Mouse (Mus musculus) CD8-positive naive resting alpha-beta T cell, adult 57 days (primary cell): ENCODE measurements around the gene Stk19. TPM values are rescaled to one million over a fixed set of nuclear protein-coding genes. Genes with fewer than 3 reads are reported as not detected.

ENCODE experiments used
- total RNA-seq: library from RNA; stranded (reverse); gene quantifications from one replicate; pipeline ENCODE4 v1.2.4, GENCODE M21; 2023

Gene Stk19
- total RNA-seq = 62.5 TPM

DNA sequence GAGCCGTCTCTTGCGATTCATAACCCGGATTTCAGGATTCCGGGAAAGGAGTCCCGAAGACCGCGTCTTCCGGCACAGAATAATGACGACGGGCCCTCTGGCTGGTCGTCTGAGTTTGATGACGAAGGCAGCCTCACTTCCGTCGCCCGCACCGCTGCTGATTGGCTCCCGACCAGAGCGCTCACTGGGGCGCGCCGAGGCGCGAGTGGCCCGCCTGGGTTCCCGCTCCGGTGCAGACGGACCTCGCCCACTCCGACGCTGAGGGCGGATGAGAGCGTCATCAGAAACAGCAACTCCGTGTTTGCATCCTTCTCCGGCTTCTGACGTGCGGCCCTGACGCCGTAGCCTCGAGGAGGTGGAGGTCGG is at the start of gene Stk19, which contains the start of gene Dxo:
Gene Stk19, minus strand, starts transcription at position 90 of the 366 bp plus-strand sequence.
Gene Dxo, plus strand, starts transcription at position 164 of the 366 bp plus-strand sequence.

DNA sequence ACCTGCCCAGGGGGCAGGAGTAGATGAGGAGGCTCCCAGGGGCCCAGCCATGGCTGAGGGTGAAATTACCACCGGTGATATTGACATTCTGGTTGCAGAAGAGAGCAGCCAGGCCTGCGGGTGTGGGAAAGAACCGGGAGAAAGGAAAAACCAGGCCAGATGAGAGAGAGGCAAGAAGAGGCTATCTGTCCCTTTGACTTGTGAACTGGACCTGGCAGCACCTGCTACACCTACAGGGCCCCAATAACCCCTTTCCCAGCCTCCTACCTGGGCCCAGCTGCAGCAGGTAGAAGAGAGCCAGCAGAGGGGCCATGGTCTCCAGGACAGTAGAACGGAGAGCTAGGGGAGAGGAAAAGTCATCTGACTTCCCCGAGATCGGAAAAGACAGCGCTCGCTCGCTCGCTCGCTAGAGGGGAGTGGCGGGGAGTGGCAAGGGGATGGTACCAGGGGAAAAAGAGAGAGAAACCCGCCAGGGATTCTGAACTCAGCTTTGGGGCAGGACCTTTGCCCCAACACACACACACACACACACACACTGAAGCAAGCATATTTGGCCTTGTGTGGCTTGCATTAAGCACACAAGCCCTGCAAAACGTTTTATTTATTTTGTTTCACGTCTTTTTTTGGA is 45.1 kb upstream of the Stk19 start, which contains the start of gene Gm20547:
Gene Gm20547, minus strand, starts transcription at position 360 of the 628 bp plus-strand sequence.

DNA sequence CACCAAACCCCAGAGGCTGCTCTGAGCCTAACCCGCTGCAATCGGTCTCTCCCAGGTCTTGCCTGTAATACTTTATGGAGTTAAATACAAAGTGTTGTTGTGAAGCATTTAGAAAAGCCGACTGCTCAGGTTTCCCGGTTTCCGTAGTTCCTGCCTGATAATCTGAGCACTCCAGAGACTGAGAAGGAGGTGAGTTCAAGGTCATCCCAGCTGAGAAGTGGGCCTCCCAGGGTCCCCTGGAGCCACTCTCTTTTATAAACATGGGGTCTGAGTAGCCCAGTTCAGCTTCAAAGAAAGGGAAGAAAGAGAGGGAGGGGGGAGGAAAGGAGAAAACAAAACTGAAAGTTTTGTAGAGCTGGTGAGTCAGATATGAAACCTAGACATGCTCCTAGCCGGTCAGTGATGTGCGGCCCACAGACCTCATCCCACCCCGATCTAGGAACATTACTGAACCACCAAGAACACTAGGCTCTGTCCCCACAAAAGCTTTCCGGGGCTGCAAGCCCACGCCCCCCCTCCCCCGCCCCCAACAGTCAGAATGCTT is 42.7 kb upstream of the Stk19 start, which contains the start of gene Zbtb12:
Gene Zbtb12, plus strand, starts transcription at position 148 of the 544 bp plus-strand sequence.

DNA sequence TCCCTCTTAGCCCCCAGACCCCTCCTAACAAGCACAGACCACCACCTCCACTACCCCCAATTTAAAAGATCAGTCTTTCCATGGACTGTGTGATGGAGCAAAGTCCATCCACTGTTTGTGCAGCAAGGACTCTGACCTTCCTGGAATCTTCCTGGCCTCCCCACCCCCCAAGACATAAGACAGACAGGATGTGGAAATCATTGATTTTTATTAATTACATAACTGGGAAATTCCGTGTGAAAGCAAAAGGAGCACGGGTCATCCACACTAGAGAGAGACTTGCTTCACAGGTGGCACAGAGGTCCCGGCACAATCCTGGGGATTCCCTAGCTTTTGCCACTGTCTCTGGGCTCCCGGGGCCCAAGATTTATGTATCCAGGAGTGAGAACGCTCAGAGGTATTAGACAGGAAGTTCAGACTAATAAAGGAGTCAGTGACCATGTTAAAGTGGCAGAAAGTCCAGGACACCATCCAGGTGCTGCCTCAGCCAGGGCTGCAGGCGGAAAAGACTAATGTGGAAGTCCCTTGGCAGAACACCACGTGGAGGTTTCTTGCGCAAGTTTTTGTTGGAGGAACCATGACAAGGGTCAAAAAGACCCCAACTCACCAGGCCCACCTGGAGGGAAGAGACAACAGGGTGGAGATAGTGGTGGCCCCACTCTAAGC is 25.8 kb upstream of the Stk19 start, which contains the start of gene Cfb:
Gene Cfb, minus strand, starts transcription at position 103 of the 666 bp plus-strand sequence.

DNA sequence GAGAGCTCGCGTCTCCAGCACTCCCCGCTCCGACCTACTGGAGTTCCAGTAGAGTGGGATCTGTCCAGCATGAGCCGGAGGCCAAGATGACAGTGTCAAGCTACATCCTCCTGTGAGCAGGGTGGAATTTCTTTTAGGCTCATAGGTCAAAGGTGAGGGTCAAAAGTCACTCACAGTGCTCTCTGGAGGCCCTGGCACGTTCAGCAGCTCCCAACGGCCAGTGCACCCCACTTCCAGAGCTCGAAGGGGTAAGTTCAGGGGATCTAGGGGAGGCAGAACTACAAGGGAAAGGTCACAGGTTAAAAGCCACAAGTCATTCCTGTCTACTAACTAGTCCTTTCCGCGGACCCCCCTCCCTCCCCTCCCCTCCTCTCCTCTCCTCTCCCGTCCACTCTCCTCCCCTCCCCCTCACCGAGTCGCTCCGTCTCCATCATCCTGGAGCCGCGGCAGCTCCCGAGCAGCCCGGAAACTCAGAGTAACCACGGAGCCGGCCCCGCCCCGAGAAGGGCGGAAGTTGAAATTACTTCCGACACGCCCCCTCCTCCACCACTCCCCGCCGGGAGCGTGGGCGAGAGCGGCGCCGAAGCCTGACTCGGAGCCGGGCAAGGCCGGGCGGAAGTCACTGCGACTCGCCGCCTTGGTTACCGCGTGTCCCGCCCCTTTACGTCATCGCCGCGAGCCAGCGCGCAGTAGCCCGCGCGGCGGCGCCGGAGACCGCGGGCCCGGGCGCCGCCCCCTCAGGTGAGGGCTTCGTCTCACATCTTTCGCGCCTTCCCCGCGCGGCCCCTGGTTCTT is 13.2 kb upstream of the Stk19 start, which contains the start of the genes Skiv2l and Nelfe:
Gene Skiv2l, minus strand, starts transcription at position 489 of the 795 bp plus-strand sequence.
Gene Nelfe, plus strand, starts transcription at position 670 of the 795 bp plus-strand sequence.

DNA sequence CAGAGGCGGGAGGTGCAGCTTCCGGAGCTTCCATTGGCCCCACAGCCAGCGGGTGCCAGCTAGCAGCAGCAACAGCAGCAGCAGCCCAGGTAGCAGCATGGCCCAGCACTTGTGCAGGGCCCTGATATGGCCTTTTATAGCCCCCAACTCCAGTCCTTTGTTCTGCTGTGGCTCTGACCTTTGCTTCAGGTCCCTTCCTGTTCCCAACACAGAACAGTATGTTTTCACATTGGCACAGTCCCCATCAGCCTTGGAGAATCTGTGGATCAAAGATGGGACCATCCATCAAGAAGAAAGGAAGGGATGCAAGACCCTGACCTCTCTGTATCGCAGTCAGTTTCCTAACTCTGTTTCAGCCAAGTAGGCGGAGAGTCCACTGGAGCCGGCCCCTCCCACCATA is 32.4 kb downstream of the Stk19 start, which contains the start of gene Cyp21a1:
Gene Cyp21a1, minus strand, starts transcription at position 261 of the 400 bp plus-strand sequence.

Other genes with a start within 250 kb of the Stk19 start
- gene Gpsm3, start 247.1 kb downstream of the Stk19 start, total RNA-seq = 188 TPM
- 45.2 TPM for gene Pbx2, start 245.7 kb downstream of the Stk19 start, total RNA-seq
- 4.8 TPM for gene Ager, start 239.1 kb downstream of the Stk19 start, total RNA-seq
- 29.0 TPM for gene Rnf5, start 233.3 kb downstream of the Stk19 start, total RNA-seq
- 54.0 TPM for gene Agpat1, start 232.7 kb downstream of the Stk19 start, total RNA-seq
- 4.3 TPM for gene Egfl8, start 221.0 kb downstream of the Stk19 start, total RNA-seq
- gene Ppt2, start 208.4 kb downstream of the Stk19 start, total RNA-seq = 22.5 TPM
- gene Prrt1, start 207.4 kb downstream of the Stk19 start, total RNA-seq = 15.2 TPM
- 3.1 TPM for gene Fkbpl, start 192.2 kb downstream of the Stk19 start, total RNA-seq
- gene Atf6b, start 189.8 kb downstream of the Stk19 start, total RNA-seq = 47.8 TPM
- 0.09 TPM for gene Tnxb, start 166.4 kb downstream of the Stk19 start, total RNA-seq
- 1.3 TPM for gene C4b, start 93.1 kb downstream of the Stk19 start, total RNA-seq
- gene Cyp21a1, start 32.4 kb downstream of the Stk19 start, total RNA-seq = not detected
- 76.5 TPM for gene Dxo, start 74 bp upstream of the Stk19 start, total RNA-seq
- 106 TPM for gene Skiv2l, start 13.3 kb upstream of the Stk19 start, total RNA-seq
- 31.0 TPM for gene Nelfe, start 13.4 kb upstream of the Stk19 start, total RNA-seq
- 0.61 TPM for gene Cfb, start 25.6 kb upstream of the Stk19 start, total RNA-seq
- 5.4 TPM for gene Zbtb12, start 42.5 kb upstream of the Stk19 start, total RNA-seq
- not detected for gene Gm20547, start 45.1 kb upstream of the Stk19 start, total RNA-seq
- gene C2, start 61.3 kb upstream of the Stk19 start, total RNA-seq = 1.9 TPM
- 120 TPM for gene Ehmt2, start 61.5 kb upstream of the Stk19 start, total RNA-seq
- gene Slc44a4, start 77.5 kb upstream of the Stk19 start, total RNA-seq = not detected
- gene Neu1, start 94.3 kb upstream of the Stk19 start, total RNA-seq = 55.1 TPM
- gene Hspa1b, start 122.3 kb upstream of the Stk19 start, total RNA-seq = 83.6 TPM
- gene Gm20481, start 133.0 kb upstream of the Stk19 start, total RNA-seq = not detected
- gene Hspa1a, start 135.2 kb upstream of the Stk19 start, total RNA-seq = 42.1 TPM
- gene Hspa1l, start 135.8 kb upstream of the Stk19 start, total RNA-seq = not detected
- 27.1 TPM for gene Lsm2, start 144.9 kb upstream of the Stk19 start, total RNA-seq
- gene Vars, start 164.0 kb upstream of the Stk19 start, total RNA-seq = 98.2 TPM
- gene Vwa7, start 179.6 kb upstream of the Stk19 start, total RNA-seq = 0.80 TPM
- 0.70 TPM for gene Sapcd1, start 191.1 kb upstream of the Stk19 start, total RNA-seq
- gene Msh5, start 209.8 kb upstream of the Stk19 start, total RNA-seq = 2.9 TPM
- 149 TPM for gene Clic1, start 213.0 kb upstream of the Stk19 start, total RNA-seq
- 0.64 TPM for gene Ddah2, start 222.1 kb upstream of the Stk19 start, total RNA-seq
- not detected for gene Ly6g6c, start 228.4 kb upstream of the Stk19 start, total RNA-seq
- gene Mpig6b, start 229.2 kb upstream of the Stk19 start, total RNA-seq = not detected
- gene Ly6g6e, start 240.0 kb upstream of the Stk19 start, total RNA-seq = not detected
- gene Ly6g6d, start 241.1 kb upstream of the Stk19 start, total RNA-seq = not detected
- gene Ly6g6f, start 248.7 kb upstream of the Stk19 start, total RNA-seq = not detected